Mouse (Mus musculus) gastrocnemius, postnatal 4 days (tissue): ENCODE data around the gene Gm21882. TPM values are rescaled to one million over a fixed set of nuclear protein-coding genes. Genes with fewer than 3 reads are reported as not detected.
"Not testable (repeated sequence)": the region's sequence is repeated elsewhere in the genome, so short reads cannot be mapped to it uniquely, and the experiment has no call there.

Source experiments
- DNase-seq, 2 experiments: peaks; one replicate each; pipeline ENCODE4 v3.0.0; 2021 to 2022; ENCODE audit warnings: low spot score in 2 of 2, mixed read lengths in 2 of 2
- long read RNA-seq, 2 experiments: library from polyadenylated mRNA; stranded (forward); transcript quantifications; one replicate each; pipeline ENCODE4 v2.0.0; 2021
- total RNA-seq, 2 experiments: library from RNA; stranded (reverse); gene quantifications; 2 replicates each; pipeline ENCODE4 v1.2.3; 2021

The Gm21882 gene
- not detected for total RNA-seq
- long read RNA-seq, experiment 1: 0 reads
- long read RNA-seq, experiment 2: 0 reads

- not testable (repeated sequence) for DNase-seq
These were observed at the start of gene Gm21882 for GRCm38 (mm10) chrY:40381423-40381822. Gene Gm21882, minus strand, starts transcription at chrY:40381523.

Other genes starting within 250 kb of the Gm21882 start
- not detected for gene Gm21865, start 64.6 kb downstream of the Gm21882 start, total RNA-seq